Mouse (Mus musculus) CH12.LX (cell line): ENCODE measurements around the gene Snx21.

Experiments used
- BHLHE40 ChIP-seq: IDR thresholded peaks from 2 replicates; pipeline ENCODE4 v1.6.1; 2011; ENCODE audit warnings: mild to moderate bottlenecking, low read depth, low read length, improper control_type of control experiment
- CHD1 ChIP-seq: IDR thresholded peaks from 2 replicates; pipeline ENCODE4 v1.6.1; 2012; ENCODE audit warnings: low read depth, low read length, improper control_type of control experiment, inconsistent platforms
- CTCF ChIP-seq, 2 experiments: IDR thresholded peaks in 1 of 2; conservative IDR thresholded peaks in 1 of 2; 2 replicates each; pipeline ENCODE4 v1.5.1; 2011 to 2012; ENCODE audit warnings: low read depth in 2 of 2, low read length in 2 of 2, improper control_type of control experiment in 1 of 2, inconsistent platforms in 1 of 2, mild to moderate bottlenecking in 1 of 2, moderate library complexity in 1 of 2
- EP300 ChIP-seq: IDR thresholded peaks from 2 replicates; pipeline ENCODE4 v1.6.1; 2011; ENCODE audit warnings: low read length, improper control_type of control experiment
- MAX ChIP-seq: IDR thresholded peaks from 2 replicates; pipeline ENCODE4 v1.6.1; 2011; ENCODE audit warnings: low read length, improper control_type of control experiment
- MEF2A ChIP-seq: IDR thresholded peaks from 2 replicates; pipeline ENCODE4 v1.6.1; 2014; ENCODE audit warnings: low read depth, mild to moderate bottlenecking, inconsistent platforms, low read length, improper control_type of control experiment, borderline replicate concordance
- PAX5 ChIP-seq: IDR thresholded peaks from 2 replicates; pipeline ENCODE4 v1.6.1; 2012; ENCODE audit warnings: low read length, inconsistent platforms, mixed read lengths
- POLR2A ChIP-seq: IDR thresholded peaks from 2 replicates; pipeline ENCODE4 v1.6.1; 2011; ENCODE audit warnings: low read depth, mild to moderate bottlenecking, improper control_type of control experiment, low read length
- TBP ChIP-seq: conservative IDR thresholded peaks from 2 replicates; pipeline ENCODE4 v1.6.1; 2011; ENCODE audit warnings: low read depth, low read length, improper control_type of control experiment
- UBTF ChIP-seq: IDR thresholded peaks from 2 replicates; pipeline ENCODE4 v1.6.1; 2012; ENCODE audit warnings: low read depth, mild to moderate bottlenecking, inconsistent platforms, low read length, improper control_type of control experiment, moderate library complexity
- USF1 ChIP-seq: IDR thresholded peaks from 2 replicates; pipeline ENCODE4 v1.6.1; 2014; ENCODE audit warnings: low read depth, mild to moderate bottlenecking, inconsistent platforms, low read length, improper control_type of control experiment
- ZC3H11A ChIP-seq: IDR thresholded peaks from 2 replicates; pipeline ENCODE4 v1.6.1; 2012; ENCODE audit warnings: low read depth, mild to moderate bottlenecking, inconsistent platforms, low read length, improper control_type of control experiment
- ZKSCAN1 ChIP-seq: IDR thresholded peaks from 2 replicates; pipeline ENCODE4 v1.6.1; 2012; ENCODE audit warnings: low read depth, inconsistent platforms, low read length, improper control_type of control experiment, borderline replicate concordance

- TF ChIP-seq MAX (no peak), EP300 (no peak), POLR2A (no peak), UBTF (no peak), CTCF (conservative IDR thresholded peaks at IDR 0.05 in 1 of 2, IDR thresholded peaks at IDR 0.05 in 1 of 2; ENCODE audit: low read depth in 2 of 2, low read length in 2 of 2) (no peak), BHLHE40 (no peak; the same call in 1 of the 2 replicates), TBP (no peak), ZC3H11A (no peak), CHD1 (no peak), USF1 (no peak), ZKSCAN1 (no peak), MEF2A (no peak), PAX5 (no peak)
Measured at GRCm38 (mm10) chr2:164831029-164831428, 45.4 kb downstream of the Snx21 start.
